Mouse (Mus musculus) small intestine, adult 2 months (tissue): ENCODE measurements around the gene Evi2b. TPM values are rescaled to one million over a fixed set of nuclear protein-coding genes. Genes with fewer than 3 reads are reported as not detected.
A peak's percentile ranks its signal among the peaks of the same experiment; 100 is the strongest.

Source experiments
- H3K27ac ChIP-seq: fragments of 200-500 bp; 2 replicates; pipeline ENCODE4 v1.5.1; 2012; ENCODE audit warnings: low read depth, low read length, control low read depth, inconsistent platforms; ENCODE audit not compliant: insufficient read depth
- H3K27me3 ChIP-seq: fragments of 200-500 bp; 2 replicates; pipeline ENCODE4 v1.6.1; 2012; ENCODE audit warnings: mild to moderate bottlenecking, moderate library complexity, low read length, inconsistent platforms; ENCODE audit not compliant: control insufficient read depth, insufficient read depth
- H3K36me3 ChIP-seq: fragments of 200-500 bp; 2 replicates; pipeline ENCODE4 v1.6.1; 2012; ENCODE audit warnings: mild to moderate bottlenecking, low read length, control low read depth, inconsistent platforms; ENCODE audit not compliant: control insufficient read depth, insufficient read depth
- H3K4me1 ChIP-seq: fragments of 200-500 bp; 2 replicates; pipeline ENCODE4 v1.6.1; 2012; ENCODE audit warnings: low read length, inconsistent platforms, mixed read lengths; ENCODE audit not compliant: control insufficient read depth, insufficient read depth, insufficient read length
- H3K4me3 ChIP-seq: fragments of 200-500 bp; 2 replicates; pipeline ENCODE4 v1.5.1; 2012; ENCODE audit warnings: low read depth, mild to moderate bottlenecking, control low read depth, inconsistent platforms, low read length, moderate library complexity
- CTCF ChIP-seq: fragments of 200-500 bp; IDR thresholded peaks from 2 replicates; pipeline ENCODE4 v1.5.1; 2012; ENCODE audit warnings: low read depth, mild to moderate bottlenecking, control low read depth, inconsistent platforms, low read length, moderate library complexity, mixed read lengths; ENCODE audit not compliant: insufficient replicate concordance, insufficient read length; ENCODE audit errors: extremely low read depth
- POLR2A ChIP-seq: fragments of 200-500 bp; IDR thresholded peaks from 2 replicates; pipeline ENCODE4 v1.6.1; 2012; ENCODE audit warnings: low read depth, mild to moderate bottlenecking, control low read depth, inconsistent platforms, low read length, moderate library complexity
- WGBS: fragments of 180-500 bp; shearing (Covaris S2); methylation state at CpG from one replicate; pipeline ENCODE4 v1.1.7; 2018; 5-methylcytosine and 5-hydroxymethylcytosine counted together
- polyA plus RNA-seq: library from polyadenylated mRNA; depleted of rRNA; stranded (reverse); fragments of >200 nt; gene quantifications from 2 replicates; pipeline ENCODE4 v1.2.3, GENCODE M21; 2012

Gene Evi2b
- polyA plus RNA-seq, 1 experiment: 5.3 TPM

DNA sequence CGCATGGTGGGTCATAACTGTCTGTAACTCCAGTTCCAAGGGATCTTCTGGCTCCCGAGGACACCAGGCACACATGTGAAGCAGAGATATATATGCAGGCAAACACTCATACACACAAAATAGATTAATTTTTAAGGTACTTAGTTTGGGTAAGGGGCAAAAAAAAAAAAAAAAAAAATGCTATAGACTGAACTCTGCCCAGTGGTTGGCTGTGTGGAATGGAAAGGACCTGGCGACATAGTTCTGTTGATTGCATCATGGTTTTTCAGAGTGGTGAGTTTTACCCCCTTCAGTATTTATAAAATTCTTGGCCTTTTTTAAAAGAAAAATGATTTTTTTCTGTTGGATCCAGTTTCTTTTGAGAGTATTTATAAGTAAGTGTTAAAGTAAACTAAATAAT lies 12.7 kb upstream of the Evi2b start:
- H3K36me3 ChIP-seq: 0 out of 2 replicates have a peak, but pooled peaks cover 12% of the 10 kb centered on the region
- 93% methylated on average over 3 of the region's 3 CpGs for WGBS
- H3K27me3 ChIP-seq: no peaks in the 10 kb centered on the region
- H3K27ac ChIP-seq: no peak overlapping the region
- H3K4me3 ChIP-seq: no peak overlapping the region
- no peaks in the 10 kb centered on the region for H3K4me1 ChIP-seq
- TF ChIP-seq CTCF (no peak), POLR2A (no peak)

- no peak for TF ChIP-seq CTCF
- TF ChIP-seq POLR2A: no peak
- Histone ChIP-seq H3K4me1 (no peaks in the 10 kb centered on the region), H3K4me3 (no peak overlapping the region), H3K27me3 (no peaks in the 10 kb centered on the region), H3K36me3 (0 out of 2 replicates have a peak, but pooled peaks cover 9% of the 10 kb centered on the region), H3K27ac (no peak overlapping the region)
- 82% methylated on average over 4 of the region's 4 CpGs for WGBS
Observed at GRCm38 (mm10) chr11:79535554-79535953, 12.0 kb upstream of the Evi2b start.

DNA sequence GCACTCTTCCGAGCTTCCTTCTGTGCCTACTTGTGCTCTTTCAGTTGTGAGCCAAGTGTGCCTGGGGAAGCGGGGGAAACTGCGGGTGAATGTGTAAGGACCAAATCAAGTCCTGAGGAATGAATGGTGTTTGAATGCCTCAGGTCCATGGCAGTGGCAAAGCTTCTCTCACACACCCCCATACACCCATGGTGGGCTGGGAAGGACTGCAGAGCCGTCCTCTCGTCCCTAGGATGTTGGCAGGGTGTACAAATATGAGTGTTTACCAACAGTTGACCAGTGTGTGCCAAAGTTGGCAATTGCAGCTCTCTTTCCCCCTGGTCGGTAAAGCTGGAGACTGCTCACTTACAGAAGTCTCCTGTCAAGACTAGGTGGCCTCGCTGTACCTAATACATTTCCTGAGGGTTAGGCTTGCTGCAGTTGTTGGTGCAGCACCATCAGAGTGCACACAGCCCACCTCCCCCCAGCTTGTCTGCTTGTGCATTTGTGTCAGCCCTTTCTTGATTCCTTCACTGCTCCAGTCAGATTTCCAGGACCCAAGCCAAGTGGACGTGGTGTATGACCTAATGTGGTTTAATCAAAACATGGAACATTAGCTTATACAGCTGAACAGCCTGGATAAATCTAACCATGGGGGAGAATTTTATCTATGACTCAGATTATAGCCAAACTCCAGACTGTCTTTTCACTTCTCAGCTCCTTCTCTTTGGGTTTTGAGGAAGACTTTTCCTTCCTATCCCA lies 10.6 kb upstream of the Evi2b start:
- Histone ChIP-seq H3K4me3 (no peak overlapping the region), H3K4me1 (no peaks in the 10 kb centered on the region), H3K27me3 (no peaks in the 10 kb centered on the region), H3K27ac (no peak overlapping the region), H3K36me3 (0 out of 2 replicates have a peak, but pooled peaks cover 7% of the 10 kb centered on the region)
- TF ChIP-seq POLR2A: no peak
- no peak for TF ChIP-seq CTCF
- WGBS: 82% methylated on average over 8 of the region's 8 CpGs

DNA sequence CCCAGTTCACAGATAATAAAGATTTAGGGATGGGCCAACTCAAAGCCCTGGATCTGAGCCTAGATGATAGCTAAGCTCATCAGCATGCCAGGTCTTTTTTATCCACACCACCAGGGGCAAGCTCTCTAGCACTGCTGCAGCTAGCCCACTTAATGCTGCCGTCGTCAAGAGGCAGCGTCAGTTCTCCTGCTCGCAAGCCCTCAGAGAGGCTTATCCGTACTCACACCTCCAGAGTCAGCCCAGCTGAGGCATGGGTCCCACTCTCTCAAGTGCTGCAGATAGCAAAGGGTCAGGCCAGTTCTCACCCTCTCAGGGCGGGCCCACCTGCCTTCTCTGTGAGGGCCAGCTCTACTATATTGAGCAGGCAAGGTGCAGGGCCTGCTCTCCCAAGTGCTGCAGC lies 9.7 kb upstream of the Evi2b start:
- no peaks in the 10 kb centered on the region for H3K4me1 ChIP-seq

GRCm38 (mm10) chr11:79531485-79531884 lies 7.9 kb upstream of the Evi2b start:
- Histone ChIP-seq H3K36me3 (no peaks in the 10 kb centered on the region), H3K27me3 (no peaks in the 10 kb centered on the region), H3K27ac (no peak overlapping the region), H3K4me3 (no peak overlapping the region), H3K4me1 (peaks cover 9% of the 10 kb centered on the region; the same call in 1 of the 2 replicates)
- 95% methylated on average over 4 of the region's 4 CpGs for WGBS
- TF ChIP-seq CTCF: no peak
- no peak for TF ChIP-seq POLR2A

More for the DNA sequence above, 9.7 kb upstream of the Evi2b start:
- Histone ChIP-seq H3K4me3 (no peak overlapping the region), H3K27ac (no peak overlapping the region), H3K36me3 (0 out of 2 replicates have a peak, but pooled peaks cover 6% of the 10 kb centered on the region), H3K27me3 (no peaks in the 10 kb centered on the region)
- WGBS: 88% methylated on average over 6 of the region's 6 CpGs
- TF ChIP-seq POLR2A (no peak), CTCF (no peak)

GRCm38 (mm10) chr11:79530774-79531173 lies 7.2 kb upstream of the Evi2b start:
- Histone ChIP-seq H3K4me1 (peaks cover 11% of the 10 kb centered on the region; the same call in 1 of the 2 replicates), H3K36me3 (0 out of 2 replicates have a peak, but pooled peaks cover 2% of the 10 kb centered on the region), H3K4me3 (0 out of 2 replicates have a peak overlapping the region, but pooled peaks have one; percentile 11), H3K27me3 (no peaks in the 10 kb centered on the region), H3K27ac (peak overlapping the region; percentile 57; the same call in 1 of the 2 replicates)
- WGBS: 86% methylated on average over 11 of the region's 11 CpGs
- TF ChIP-seq CTCF: no peak
- TF ChIP-seq POLR2A: no peak

- Histone ChIP-seq H3K4me3 (0 out of 2 replicates have a peak within 1 kb of the TSS, but pooled peaks have one; percentile 11), H3K4me1 (peaks cover 11% of the 10 kb centered on the region; the same call in 1 of the 2 replicates), H3K27me3 (no peaks in the 10 kb centered on the region), H3K36me3 (0 out of 2 replicates have a peak, but pooled peaks cover 2% of the 10 kb centered on the region), H3K27ac (peak within 1 kb of the TSS; percentile 57; the same call in 1 of the 2 replicates)
- TF ChIP-seq CTCF (no peak), POLR2A (no peak)
- WGBS: 83% methylated on average over 7 of the region's 7 CpGs
Observed at GRCm38 (mm10) chr11:79530333-79530761, 6.8 kb upstream of the Evi2b start, which contains the start of the genes Evi2 and Evi2a. Evi2 (minus strand) TSS chr11:79530589. Evi2a (minus strand) TSS chr11:79530609.
